Mouse (Mus musculus): ENCODE data around the gene Smim6.

DNA sequence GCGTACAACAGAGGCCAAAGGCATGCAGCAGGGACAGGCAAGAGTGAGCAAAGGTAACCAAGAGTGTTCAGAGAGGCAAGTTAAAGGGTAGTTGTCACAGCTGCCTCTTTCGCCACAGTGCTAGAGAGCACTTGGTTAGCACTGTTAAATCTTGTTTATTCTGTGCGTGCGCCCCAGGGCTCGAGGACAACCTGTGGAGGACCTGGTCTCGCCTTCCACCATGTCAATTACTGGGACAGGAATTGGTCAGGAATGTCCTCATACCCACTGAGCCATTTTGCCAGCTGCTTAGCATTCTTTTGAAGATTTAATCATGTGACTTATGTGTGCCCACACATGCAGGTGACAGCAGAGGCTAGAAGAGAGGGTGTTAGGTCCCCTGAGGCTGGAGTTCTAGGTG lies 22.7 kb upstream of the Smim6 start:
- TF ChIP-seq CTCF (IDR thresholded peaks at IDR 0.05; ENCODE audit: low read depth) (no peak), EP300 (optimal IDR thresholded peaks at IDR 0.05) (no peak)

Measured in stomach, postnatal 0 days (tissue).